Mouse (Mus musculus) lung, adult 2 months (tissue): ENCODE measurements around the gene Fbxo48.

Experiments used
- CTCF ChIP-seq: fragments of 200-500 bp; IDR thresholded peaks from 2 replicates; pipeline ENCODE4 v1.5.1; 2011; ENCODE audit warnings: mild to moderate bottlenecking, low read length, control low read depth; ENCODE audit not compliant: insufficient read depth
- POLR2A ChIP-seq: fragments of 200-500 bp; IDR thresholded peaks from 2 replicates; pipeline ENCODE4 v1.6.1; 2011; ENCODE audit warnings: low read depth, mild to moderate bottlenecking, control low read depth, low read length, borderline replicate concordance; ENCODE audit errors: extremely low read depth

DNA sequence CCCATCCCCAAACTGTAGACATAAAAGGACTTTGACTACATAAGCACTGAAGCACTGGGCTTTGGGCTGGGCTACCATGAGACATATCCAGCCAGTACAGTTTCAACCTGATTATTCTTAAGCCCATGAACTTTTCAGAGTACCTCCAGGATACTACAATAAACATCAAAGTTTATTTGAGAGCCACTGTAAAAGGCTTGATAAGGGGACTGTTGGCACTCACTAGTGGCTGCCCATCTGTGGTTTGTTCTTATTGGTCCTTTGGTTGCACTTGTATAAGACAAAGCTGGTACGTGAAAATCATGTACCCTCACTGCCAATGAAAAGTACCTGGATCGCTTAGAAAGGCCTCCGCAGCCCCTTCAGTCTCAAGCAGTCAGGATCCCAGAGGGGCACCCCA, 36.4 kb upstream of the Fbxo48 start:
- TF ChIP-seq CTCF (no peak), POLR2A (no peak)
